Mouse (Mus musculus) myocyte (in vitro differentiated cells): ENCODE measurements around the gene Sdc3.

Experiments
- CEBPB ChIP-seq: IDR thresholded peaks from 2 replicates; pipeline ENCODE4 v1.6.1; 2011; ENCODE audit warnings: mild to moderate bottlenecking, moderate library complexity; ENCODE audit not compliant: poor library complexity, insufficient read depth, severe bottlenecking
- E2F4 ChIP-seq: IDR thresholded peaks from one replicate; pipeline ENCODE4 v1.6.1; 2011; ENCODE audit warnings: mild to moderate bottlenecking, control low read depth, moderate library complexity; ENCODE audit not compliant: insufficient read depth
- MAX ChIP-seq: IDR thresholded peaks from one replicate; pipeline ENCODE4 v1.6.1; 2011; ENCODE audit warnings: low read depth, mild to moderate bottlenecking, control low read depth
- MYOD1 ChIP-seq, 3 experiments: IDR thresholded peaks; one replicate each; pipeline ENCODE4 v1.6.1; 2011; ENCODE audit warnings: control low read depth in 2 of 3, low read depth in 2 of 3, mild to moderate bottlenecking in 2 of 3, moderate library complexity in 1 of 3; ENCODE audit not compliant: insufficient read length in 2 of 3, control insufficient read depth in 1 of 3
- MYOG ChIP-seq, 3 experiments: IDR thresholded peaks; one replicate each; pipeline ENCODE4 v1.6.1; 2011; ENCODE audit warnings: control low read depth in 2 of 3, low read depth in 2 of 3, mild to moderate bottlenecking in 2 of 3; ENCODE audit not compliant: insufficient read length in 2 of 3, control insufficient read depth in 1 of 3, insufficient read depth in 1 of 3
- POLR2A ChIP-seq: IDR thresholded peaks from one replicate; pipeline ENCODE4 v1.6.1; 2011; ENCODE audit warnings: low read depth, mild to moderate bottlenecking, control low read depth, moderate library complexity; ENCODE audit not compliant: insufficient read length
- POLR2AphosphoS2 ChIP-seq: IDR thresholded peaks from one replicate; pipeline ENCODE4 v1.6.1; 2011; ENCODE audit warnings: low read depth, control low read depth; ENCODE audit not compliant: insufficient read length
- REST ChIP-seq: IDR thresholded peaks from one replicate; pipeline ENCODE4 v1.6.1; 2011; ENCODE audit warnings: mild to moderate bottlenecking, control low read depth, moderate library complexity; ENCODE audit not compliant: insufficient read depth, insufficient read length
- SRF ChIP-seq: IDR thresholded peaks from one replicate; pipeline ENCODE4 v1.6.1; 2011; ENCODE audit warnings: low read depth; ENCODE audit not compliant: control insufficient read depth, insufficient read length
- TCF12 ChIP-seq: IDR thresholded peaks from one replicate; pipeline ENCODE4 v1.6.1; 2011; ENCODE audit warnings: mild to moderate bottlenecking, control low read depth; ENCODE audit not compliant: poor library complexity, insufficient read depth, severe bottlenecking
- TCF3 ChIP-seq: IDR thresholded peaks from one replicate; pipeline ENCODE4 v1.6.1; 2011; ENCODE audit warnings: low read depth, control low read depth; ENCODE audit not compliant: insufficient read length
- USF1 ChIP-seq: IDR thresholded peaks from one replicate; pipeline ENCODE4 v1.6.1; 2011; ENCODE audit warnings: low read depth, mild to moderate bottlenecking, control low read depth, moderate library complexity

DNA sequence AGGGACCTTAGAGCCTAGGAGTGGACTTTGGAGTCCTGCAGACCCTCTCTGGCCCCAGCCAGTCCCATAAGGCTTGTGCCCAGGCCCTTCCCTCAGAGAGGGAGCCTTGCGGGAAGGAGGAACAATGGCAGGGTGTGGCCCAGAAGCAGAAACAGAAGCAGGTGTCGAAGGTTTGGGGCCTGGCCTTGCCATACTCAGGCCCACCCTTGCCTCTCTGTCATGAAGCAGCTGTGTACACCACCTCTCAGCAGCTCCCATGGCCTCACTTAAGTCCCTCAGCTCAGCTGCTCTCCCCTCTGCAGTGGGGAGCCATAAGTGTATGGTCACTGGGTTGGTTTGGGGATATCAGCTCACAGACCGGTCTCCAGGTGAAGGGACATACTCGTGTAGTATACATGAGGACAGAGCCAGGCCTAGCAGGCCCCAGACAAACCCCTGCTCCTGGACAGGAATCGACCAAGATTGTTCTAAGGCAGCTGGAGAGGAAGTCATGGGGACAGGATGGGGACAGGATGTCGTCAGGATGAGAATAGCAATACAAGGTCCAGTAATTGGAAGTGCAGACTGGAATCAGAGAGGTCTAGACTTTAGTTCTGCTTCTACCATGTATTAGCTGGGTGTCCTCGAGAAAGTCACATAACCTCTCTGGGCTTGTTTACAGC, 28.4 kb downstream of the Sdc3 start:
- no peak for TF ChIP-seq POLR2A
- no peak for TF ChIP-seq MAX
- peak in 2 of 3 experiments; percentile 1 to 83 for TF ChIP-seq MYOG (IDR thresholded peaks at IDR 0.05; ENCODE audit: control insufficient read depth in 1 of 3, insufficient read depth in 1 of 3, insufficient read length in 2 of 3, low read depth in 2 of 3)
- no peak for TF ChIP-seq POLR2AphosphoS2
- no peak for TF ChIP-seq USF1
- peak in 1 of 3 experiments; percentile 74 for TF ChIP-seq MYOD1 (IDR thresholded peaks at IDR 0.05; ENCODE audit: control insufficient read depth in 1 of 3, insufficient read length in 2 of 3, low read depth in 2 of 3)
- TF ChIP-seq TCF12 = no peak
- no peak for TF ChIP-seq TCF3
- TF ChIP-seq CEBPB = no peak
- no peak for TF ChIP-seq REST
- TF ChIP-seq E2F4 = no peak
- TF ChIP-seq SRF = no peak
